Comparison of ENCODE assay signal across 20 mouse cellular contexts in genomic region chr2:19234305-19234704, GRCm38 (mm10). TPM values are rescaled to one million over a fixed set of nuclear protein-coding genes. Genes with fewer than 3 reads are reported as not detected.
"Had no signal": no experiment of that assay in that cellular context is flagged by ENCODE, and none has a peak within 500 bp of the region (broad histone marks: within the 10 kb centered on the region; RNA-seq: fewer than 3 reads in every experiment).

No protein-coding gene starts in this region.

- H3K9me3 ChIP-seq: midbrain, embryonic 10.5 days; midbrain, embryonic 12.5 days; neural tube, embryonic 13.5 days; neural tube, embryonic 15.5 days had no signal

- H3K27ac ChIP-seq: midbrain, embryonic 10.5 days; midbrain, embryonic 12.5 days; neural tube, embryonic 13.5 days; neural tube, embryonic 15.5 days had no signal

- H3K9ac ChIP-seq: lung, embryonic 14.5 days; midbrain, embryonic 12.5 days; neural tube, embryonic 13.5 days; neural tube, embryonic 15.5 days had no signal

- ATAC-seq: midbrain, embryonic 16.5 days had no signal

- H3K4me1 ChIP-seq: midbrain, embryonic 10.5 days; midbrain, embryonic 12.5 days; neural tube, embryonic 13.5 days; neural tube, embryonic 15.5 days had no signal

- H3K4me2 ChIP-seq: lung, embryonic 14.5 days; midbrain, embryonic 12.5 days; neural tube, embryonic 13.5 days; neural tube, embryonic 15.5 days had no signal

- H3K27me3 ChIP-seq: midbrain, embryonic 12.5 days; neural tube, embryonic 13.5 days; neural tube, embryonic 15.5 days had no signal

- DNase-seq: lung, adult 18-20 months; lung, embryonic 14.5 days; lung, postnatal 10 days; lung, postnatal 4 days; midbrain, embryonic 14.5 days; retina, postnatal 1 day; right cerebral cortex, adult 18-20 months; right cerebral cortex, postnatal 25 days; right cerebral cortex, postnatal 4 days; spleen, adult 18-20 months; thymus, adult 18-20 months; thymus, postnatal 14 days; thymus, postnatal 36 days had no signal

- H3K36me3 ChIP-seq: midbrain, embryonic 10.5 days; midbrain, embryonic 12.5 days; neural tube, embryonic 13.5 days; neural tube, embryonic 15.5 days had no signal

- H3K4me3 ChIP-seq: midbrain, embryonic 10.5 days; midbrain, embryonic 12.5 days; myocyte; neural tube, embryonic 13.5 days; neural tube, embryonic 15.5 days had no signal

RNA-seq across cellular contexts. Expression of gene Armc3, which starts 35.2 kb away (rescaled TPM):
- polyA plus RNA-seq: myocyte; small intestine, adult 2 months had no signal
